Mouse (Mus musculus) layer of hippocampus, postnatal 14 days (tissue): Measurements from ENCODE around the gene Arhgef40. TPM values are rescaled to one million over a fixed set of nuclear protein-coding genes. Genes with fewer than 3 reads are reported as not detected.
A peak's percentile ranks its signal among the peaks of the same experiment; 100 is the strongest.

Experiments
- DNase-seq, 2 experiments: peaks; one replicate each; pipeline ENCODE4 v3.0.0; 2021 to 2022; ENCODE audit warnings: low spot score in 2 of 2, mixed read lengths in 1 of 2
- total RNA-seq, 2 experiments: library from RNA; stranded (reverse); gene quantifications; 2 replicates each; pipeline ENCODE4 v1.2.3; 2021

Arhgef40 gene
- total RNA-seq, 2 experiments from 2014 or later, result 44.2 to 47.4 TPM

DNA sequence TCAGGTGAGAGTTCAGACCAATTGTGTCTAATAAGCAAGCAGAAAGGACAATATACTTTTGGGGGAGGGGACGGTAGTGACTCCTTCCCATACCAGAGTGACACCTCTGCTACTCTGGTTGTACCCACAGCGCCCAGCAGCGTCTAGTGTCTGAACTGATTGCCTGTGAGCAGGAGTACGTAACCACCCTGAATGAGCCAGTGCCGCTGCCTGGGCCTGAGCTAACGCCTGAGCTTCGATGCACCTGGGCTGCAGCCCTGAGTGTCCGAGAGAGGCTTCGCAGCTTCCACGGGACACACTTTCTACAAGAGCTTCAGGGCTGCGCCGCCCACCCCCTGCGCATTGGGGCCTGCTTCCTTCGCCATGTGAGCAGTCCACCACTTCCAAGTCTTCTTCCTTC, 13.0 kb downstream of the Arhgef40 start:
- DNase-seq, result no peak

DNA sequence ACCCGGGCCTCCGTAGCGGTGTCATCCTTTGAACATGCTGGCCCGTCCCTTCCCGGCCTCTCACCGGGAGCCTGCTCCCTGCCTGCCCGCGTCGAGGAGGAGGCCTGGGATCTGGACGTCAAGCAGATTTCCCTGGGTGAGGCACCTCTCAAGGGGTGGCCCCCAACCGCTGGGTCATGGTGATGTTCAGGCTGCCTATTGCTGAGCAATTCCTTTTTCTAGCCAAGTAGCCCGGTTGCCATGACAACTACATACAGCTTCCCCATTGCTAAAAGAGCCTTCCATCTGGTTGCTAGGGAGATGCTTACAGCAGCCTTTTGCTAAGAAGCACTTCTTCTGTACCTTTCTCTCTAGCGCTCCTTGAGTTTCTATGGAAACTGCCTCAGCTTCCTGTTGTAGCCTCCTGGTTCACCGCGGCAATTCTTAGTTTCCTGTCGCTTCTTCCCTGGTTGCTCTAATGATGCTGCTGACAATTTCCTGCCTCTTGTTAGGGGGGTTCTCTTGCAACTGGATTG, 19.5 kb downstream of the Arhgef40 start:
- peak; percentile 83 to 89 for DNase-seq

DNA sequence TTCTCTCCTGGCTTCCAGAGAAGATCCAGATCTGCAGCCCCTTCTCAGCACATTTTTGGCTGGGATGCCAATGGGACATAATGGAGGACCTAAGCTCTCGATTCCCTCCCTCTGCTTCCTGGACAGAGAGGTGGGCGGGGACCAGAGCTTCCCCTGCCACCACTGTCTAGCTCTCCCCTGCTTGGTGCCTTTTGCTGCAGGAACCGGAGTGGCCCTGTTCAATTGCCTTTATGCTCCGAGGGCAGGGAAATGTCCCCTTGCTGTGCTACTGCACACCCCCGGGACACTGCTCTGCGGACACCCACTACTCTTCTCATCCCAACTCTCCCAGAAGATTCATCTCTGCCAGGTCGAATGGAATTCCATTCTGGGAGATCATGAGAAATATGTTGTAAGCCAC, 20.6 kb downstream of the Arhgef40 start:
- DNase-seq, result no peak

DNA sequence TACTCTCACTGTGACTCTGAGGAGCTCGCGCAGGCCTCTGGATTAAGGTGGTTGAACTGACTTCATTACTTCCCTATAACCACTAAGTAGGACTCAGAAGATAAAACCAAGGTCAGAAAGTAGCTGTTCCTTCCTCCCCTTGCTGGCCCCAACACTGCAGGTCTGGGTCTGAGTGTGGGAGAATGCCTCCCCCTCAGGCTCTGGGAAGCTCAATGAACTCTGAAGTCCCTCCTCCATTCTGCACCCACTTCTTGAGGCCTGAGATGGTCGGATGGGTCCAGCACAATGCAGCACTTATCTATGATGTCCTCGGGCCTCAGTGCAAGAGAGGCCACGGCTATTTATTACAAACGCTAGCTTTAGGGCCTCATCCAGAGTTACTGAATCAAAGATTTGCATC, 21.1 kb downstream of the Arhgef40 start:
- no peak for DNase-seq

DNA sequence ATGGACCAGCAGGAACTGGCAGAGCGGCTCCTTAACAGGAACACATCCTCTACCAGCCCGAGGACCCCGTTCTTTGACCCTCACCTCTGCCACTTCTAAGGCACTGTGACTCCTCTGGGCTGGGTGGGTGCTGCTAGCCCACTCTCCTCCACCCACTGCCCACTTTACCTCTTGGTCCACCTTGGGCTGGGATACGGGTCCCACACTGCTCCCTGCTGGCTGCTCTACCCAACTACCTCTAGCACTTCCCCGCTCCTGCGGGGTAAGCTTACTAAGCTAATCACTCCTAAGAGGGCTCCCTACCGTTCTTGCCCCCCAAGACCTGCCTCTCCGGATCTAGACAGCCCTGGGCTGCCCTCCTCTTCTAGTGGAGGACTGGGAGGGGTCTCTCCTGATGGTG, 21.7 kb downstream of the Arhgef40 start:
- no peak for DNase-seq

DNA sequence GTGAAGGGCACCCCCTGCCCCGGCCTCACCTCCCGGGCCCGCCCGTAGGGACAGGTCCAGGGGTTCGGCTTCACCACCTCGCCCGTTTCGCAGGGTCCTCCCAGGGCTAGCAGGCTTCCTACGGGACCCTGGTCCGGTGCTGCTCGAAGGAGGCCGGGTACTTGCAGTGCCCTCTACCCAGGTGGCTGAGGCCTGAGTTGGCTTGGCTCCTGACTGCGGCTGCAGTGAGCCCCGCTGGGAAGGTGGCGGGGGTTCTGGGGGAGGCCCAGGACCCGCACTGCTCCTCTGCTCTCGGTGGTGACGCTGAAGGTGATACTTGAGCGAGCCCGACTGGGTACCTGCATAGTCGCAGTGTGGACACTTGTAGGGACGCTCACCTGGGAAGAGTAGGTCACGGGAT, 22.3 kb downstream of the Arhgef40 start:
- no peak for DNase-seq

DNA sequence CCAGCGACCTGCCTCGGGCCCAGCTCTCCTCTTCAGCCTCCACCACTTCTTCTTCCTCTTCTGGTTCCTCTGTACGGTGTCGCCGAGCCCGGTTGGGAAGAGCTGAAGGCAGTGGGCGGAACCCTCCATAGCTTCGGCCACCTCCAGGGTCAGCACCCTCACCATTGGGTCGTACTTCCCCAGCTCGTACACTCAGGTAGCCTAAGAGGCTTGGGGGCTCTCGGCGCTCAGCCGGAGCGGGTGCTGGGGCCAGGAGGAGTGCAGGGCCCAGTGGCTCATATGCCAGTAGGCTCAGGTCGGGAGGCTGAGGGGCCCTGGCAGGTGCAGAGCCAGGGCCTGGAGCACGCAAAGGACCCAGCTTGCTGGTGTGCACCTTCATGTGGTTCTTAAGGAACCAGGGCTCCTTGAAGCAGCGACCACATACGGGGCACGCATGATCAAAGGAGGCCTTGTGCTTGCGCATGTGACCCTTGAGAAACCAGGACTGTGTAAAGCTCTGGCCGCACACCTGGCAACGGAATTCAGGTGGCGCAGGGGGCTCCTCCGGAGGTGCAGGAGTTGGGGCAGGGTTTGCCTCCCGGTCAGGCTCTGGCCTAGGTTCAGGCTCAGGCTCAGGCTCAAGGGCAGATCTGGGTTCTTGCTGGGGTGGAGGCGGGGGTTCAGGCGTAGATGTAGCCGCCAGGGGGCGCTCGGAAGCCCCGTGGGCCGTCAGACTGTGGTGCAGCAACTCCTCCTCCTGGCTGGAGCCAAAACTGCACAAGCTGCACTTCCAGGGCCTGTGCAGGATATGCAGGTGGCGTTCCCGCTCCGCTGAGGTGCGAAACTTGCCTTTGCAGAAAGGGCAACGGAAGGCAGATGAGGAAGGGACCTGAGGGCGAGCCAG, 24.0 kb downstream of the Arhgef40 start:
- DNase-seq, result peak; percentile 92 to 93

DNA sequence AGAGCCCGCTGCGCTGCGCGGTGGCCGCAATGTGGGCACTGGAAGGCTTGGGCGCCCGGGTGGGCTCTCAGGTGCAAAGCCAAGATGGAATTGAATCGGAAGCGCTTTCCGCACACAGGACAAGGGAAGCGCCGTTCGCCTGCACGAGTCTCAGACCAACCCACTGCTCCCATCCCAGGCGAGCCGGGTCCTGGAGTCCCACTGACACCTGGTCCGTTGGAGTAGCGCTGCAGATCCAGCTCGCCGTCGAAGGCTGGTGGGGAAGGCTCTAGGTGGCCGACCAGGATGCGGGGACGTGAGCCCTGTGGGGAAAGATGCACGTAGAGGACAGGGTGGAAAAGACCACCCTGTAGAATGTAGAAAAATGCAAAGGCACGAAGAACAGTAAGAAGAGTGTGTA, 24.8 kb downstream of the Arhgef40 start:
- DNase-seq, result no peak

DNA sequence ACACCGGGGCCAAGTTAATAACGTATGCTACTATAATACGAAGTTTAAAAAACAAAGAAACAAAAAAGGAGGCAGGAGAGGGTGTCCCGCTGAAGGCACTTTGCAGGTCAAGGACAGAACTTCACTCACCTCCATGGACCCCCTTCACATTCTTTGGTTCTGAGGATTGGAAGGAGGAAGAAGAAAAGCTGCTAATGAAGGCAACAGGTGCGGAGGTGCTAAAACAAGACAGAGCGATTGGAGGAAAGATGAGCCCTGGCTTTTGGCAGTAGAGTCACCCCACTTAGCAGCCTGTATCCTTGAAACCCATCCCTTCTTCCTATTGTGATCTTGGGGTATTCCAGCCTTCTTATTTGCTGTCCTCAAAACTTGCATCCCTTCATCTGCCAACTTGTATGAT, 25.3 kb downstream of the Arhgef40 start:
- DNase-seq, result no peak

DNA sequence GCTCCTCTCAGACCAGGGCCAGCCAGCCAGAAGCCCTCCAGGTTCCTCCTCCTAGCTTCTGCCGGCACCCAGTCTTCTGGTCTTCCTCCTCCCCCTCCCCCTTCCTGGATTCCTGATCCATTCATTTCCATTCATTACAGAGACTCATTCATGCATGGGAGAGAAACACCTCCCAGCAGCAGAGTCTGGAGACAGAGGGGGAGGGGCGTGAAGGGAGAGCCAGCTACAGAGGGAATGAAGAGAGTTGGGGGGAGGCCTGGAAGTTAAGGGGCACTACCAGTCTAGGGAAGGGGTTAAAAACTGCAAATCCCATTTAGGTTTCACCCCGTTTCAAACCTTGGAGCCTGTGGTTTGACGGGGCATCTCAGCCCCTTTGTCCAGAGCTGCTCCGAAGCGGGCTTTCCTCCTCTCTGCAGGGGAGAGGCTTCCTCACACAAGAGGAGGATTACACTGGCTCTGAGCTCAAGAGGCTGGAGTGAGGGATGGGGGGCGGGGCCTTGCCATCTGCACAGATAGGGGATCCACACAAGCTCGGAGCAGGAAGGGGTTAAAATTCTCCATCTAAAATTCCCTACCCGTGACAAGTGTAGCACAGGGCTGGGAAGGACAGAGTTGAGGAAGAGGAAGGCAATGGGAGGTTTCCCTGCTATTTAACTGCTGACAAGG, 26.1 kb downstream of the Arhgef40 start:
- DNase-seq, result peak; percentile 61 to 82

DNA sequence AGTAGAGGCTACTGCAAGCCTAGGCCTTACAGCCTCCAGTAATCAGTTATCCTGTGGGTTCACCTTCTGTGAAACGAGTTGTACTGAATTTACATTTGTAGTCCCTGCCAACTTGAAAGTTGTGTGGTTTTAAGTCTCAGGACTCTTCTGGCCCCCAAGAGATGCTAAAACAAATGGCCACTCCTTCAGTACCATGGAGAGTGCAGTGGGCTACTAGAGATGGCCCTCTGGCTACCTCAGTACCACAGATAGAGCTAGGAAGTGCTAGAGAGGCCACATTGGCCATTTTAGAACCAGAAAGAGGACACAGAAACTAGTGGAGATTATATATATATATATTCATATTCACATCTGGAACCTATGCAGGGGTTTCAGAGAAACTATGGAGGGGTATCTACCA, 27.2 kb downstream of the Arhgef40 start:
- no peak for DNase-seq

DNA sequence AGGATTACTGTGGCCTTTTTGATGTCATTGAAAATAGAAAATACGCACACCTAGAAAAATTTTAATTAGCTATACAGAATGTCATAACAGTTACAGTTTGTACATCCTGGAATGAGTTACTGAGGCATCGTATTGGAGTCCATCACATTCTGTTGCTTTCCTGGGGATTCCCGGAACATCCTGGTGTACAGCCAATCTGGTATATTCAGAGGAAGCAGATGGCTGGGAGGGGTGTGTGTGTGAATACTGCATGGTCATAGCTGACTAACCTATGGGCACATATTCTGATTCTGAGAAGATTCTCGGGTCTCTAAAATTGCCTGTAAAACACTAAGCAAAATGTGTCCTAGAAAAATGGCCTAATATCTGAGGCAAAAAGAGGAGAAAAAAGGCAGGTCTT, 27.6 kb downstream of the Arhgef40 start:
- peak in 1 of 2 experiments; percentile 76 for DNase-seq

DNA sequence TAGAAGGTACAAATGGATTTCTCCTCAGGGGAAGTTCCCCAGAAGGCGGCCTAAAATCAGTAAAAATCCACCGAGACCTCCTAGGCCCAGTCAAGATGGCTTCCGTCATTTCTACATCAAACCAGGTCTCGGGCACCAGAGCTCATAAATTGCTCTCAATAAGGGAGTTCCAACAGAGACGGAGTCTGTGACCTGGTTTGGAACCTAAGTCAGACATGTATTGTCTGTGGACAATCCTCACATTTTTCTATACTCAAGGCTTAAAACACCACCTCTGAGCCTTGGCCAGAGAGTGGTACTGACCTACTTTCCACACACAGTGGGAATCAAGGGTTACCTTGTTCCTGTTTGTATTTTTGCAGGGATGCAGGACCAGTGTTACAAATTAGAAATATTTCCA, 28.0 kb downstream of the Arhgef40 start:
- no peak for DNase-seq

DNA sequence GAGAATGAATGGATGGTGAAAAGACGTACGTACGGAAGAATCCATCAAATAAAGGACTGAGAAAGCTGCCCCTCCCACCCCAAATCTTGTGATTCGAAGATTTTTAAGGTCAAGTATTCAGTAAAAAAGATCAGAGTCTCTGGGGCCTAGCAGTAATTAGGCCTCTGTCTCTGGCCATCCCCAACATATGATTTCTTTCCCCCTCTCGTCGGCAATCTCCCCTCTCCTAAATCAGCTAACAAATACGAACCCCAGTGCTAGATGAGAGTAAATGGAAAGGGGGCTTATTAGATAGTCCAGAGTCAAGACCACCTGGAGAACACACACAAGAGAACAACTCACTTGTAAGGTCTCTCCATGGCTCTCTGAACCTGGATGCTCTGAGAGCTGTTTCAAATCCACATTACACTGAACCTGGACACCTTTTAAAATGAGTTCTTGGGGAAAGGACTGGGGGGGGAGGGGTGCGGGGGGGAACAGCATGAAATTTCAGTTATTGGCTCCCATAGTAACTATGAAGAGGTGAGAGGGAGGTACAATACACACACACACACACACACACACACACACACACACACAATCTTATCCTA, 28.6 kb downstream of the Arhgef40 start:
- DNase-seq, result no peak

DNA sequence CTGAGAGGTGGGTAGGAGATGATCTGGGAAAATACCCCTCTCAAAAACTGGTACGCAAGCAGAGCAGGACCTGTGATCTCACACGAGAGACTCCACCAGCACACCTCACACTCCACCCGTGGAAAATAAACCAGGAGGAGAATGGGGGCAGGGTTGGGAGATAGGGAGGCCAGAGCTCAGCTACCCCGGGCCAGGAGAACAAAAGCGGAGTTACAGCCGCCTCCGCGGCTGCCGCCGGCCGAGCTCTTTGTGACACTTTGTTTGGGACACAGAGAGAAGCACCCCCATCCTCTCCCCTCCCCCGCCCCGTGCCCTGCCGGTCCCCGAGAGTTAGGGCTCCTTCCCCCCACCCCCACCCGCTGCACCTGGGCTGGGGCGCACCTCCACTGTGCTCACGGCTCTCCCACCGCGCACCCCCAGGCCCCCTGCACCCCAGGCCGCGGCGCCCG, 29.3 kb downstream of the Arhgef40 start:
- DNase-seq, result no peak

DNA sequence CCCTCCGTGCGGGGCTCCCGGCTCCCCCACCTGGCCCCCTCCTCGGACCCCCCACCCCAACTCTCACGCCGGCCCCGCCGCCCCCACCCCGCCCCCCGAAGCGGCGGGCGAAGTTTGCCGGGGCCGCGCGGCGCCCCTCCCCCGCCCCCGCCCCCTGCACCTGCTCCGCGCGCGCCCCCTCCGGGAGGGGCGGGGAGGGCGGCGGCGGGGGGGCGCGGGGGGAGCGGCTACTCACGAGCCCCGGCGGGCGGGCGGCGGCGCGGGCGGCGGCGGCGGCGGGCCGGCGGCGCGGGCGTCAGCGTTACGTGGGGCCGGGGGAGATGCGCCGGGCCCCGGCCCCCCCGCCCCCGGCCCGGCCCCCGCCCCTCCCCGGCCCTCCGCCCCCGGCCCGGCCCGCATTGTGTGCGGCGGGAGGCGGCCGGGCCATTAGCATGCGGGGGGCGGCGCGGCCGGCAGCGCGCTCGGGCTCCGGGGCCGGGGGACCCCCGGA, 29.8 kb downstream of the Arhgef40 start:
- DNase-seq, result no peak

DNA sequence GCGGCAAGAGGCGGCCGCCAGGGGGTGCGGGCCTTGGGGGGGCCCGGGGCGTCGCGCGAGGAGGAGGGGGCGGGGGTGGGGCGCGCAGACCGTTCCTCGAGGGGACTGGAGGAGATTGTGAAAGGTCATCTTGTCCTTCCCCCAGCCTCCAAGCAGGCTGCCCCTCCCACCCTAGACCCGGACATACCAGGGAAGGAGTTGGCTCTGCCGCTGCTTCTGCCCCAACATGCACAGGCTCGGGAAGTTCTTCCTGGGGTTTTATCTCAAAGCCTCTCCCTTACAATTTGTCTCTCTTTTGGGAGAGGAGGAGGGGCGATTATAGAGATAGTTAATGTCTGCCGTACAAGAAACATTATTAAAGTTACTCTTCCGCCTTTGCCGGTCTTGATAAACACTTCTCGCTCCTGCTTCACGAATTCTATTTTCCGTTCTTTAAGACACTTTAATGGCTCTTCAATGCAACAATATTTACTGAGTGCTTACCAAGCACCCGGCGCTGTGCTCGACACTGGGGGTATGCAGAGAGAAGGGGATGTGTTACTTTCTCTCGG, 30.3 kb downstream of the Arhgef40 start:
- no peak for DNase-seq

DNA sequence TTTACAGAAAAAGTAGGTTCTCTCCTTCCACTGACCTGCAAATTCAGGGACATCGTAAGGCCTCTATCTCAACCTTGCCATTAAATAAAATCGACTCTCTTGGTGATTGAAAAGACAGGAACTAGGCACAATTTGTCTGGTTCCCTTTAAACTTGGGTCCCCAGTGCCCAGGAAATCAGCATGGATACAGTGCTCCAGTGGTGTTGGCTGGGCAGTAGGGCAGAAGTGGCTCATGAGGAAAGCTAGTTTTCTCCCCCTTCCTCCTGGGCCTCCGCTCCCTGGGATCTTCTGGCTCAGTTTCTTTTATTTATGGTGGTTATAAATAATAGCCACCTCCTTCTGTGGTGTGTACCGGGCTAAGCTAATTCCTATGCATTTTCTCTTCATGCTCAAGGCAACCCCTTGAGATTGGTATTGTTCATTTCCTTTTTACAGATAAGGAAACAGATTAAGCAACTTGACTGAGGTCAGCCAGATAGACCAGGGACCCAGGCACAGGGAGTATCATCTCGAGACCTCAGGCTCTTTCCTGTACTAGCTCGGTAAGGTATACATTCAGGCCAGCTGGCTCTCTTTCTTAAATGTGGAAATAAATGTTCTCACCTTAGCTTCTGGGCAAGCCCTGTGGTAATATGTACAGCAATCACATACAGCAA, 31.1 kb downstream of the Arhgef40 start, which contains the start of gene Tmem253:
Tmem253 (plus strand) TSS at position 214 of the 656 bp plus-strand sequence.
- no peak for DNase-seq

DNA sequence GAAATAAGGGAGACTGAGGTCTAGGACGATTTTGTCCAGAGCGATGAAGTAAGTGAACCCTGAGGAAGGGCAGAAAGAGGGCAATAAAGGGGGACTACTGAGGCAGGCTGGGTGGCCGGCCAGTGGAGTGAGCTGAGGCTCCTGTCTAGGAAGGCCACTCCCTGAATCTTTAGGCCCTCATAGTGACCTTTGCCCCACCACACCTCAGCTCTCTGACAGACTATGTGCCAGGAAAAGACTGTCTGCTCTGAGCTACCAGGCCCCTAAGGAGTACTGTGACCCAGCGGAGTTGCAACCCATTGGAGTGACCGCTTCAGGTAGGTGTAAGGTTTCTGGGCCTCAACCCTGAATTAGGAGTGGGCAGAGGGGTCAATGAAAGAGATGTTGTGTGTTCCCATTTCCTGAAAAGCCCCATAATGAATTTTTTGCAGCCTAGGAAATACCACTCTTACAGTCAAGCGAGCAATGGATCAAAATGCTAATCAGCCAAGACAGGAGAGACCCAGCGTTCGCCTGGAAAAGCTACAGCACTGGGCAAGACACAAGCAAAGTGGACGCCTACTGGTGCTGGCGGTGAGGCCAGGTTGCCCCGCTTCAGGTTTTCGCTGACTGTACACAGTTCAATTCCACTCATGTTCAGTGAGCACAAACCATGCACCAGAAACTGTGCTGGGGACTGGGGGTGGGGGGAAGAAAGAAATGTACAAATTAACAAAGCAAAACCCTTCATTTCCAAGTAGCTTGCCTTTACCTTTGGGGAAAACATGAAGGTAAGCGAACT, 32.3 kb downstream of the Arhgef40 start:
- no peak for DNase-seq

DNA sequence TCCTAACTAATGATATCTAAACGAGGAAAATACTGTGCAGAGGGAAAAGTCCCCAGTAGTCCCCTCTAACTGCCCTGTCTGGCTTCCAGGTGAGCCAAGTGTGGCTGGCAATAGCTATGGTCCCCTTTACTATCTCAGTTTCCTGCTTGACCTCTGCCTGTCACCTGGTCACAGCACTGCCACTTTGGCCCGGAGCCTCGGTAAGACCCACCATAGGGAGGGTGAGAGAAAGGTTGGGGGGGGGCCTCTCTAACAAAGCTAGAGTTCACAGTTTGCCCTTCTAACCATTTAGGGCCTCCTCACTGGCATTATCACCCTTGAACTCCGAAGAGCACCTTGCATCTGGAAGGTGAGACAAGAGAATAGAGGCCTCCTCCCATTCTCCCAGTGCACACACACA, 33.1 kb downstream of the Arhgef40 start:
- DNase-seq, result no peak
